Mouse (Mus musculus): ENCODE measurements around the gene Klhl42.

Klhl42 gene

GRCm38 (mm10) chr6:147091136-147092120 lies at the start of gene Klhl42:
TSS of gene Klhl42 (plus strand) at chr6:147091379.
- peak; percentile 82 for DNase-seq (ENCODE audit: low spot score)

GRCm38 (mm10) chr6:147042291-147043290 lies 48.6 kb upstream of the Klhl42 start, which contains the start of gene Mrps35:
TSS of gene Mrps35 (plus strand) at chr6:147042764.
- peak; percentile 89 for DNase-seq (ENCODE audit: low spot score)

- no peak for DNase-seq (ENCODE audit: low spot score)
These were observed 47.5 kb upstream of the Klhl42 start for GRCm38 (mm10) chr6:147043633-147044032.

GRCm38 (mm10) chr6:147049239-147049805 lies 41.9 kb upstream of the Klhl42 start:
- no peak for DNase-seq (ENCODE audit: low spot score)

- no peak for DNase-seq (ENCODE audit: low spot score)
These were observed 39.5 kb upstream of the Klhl42 start for GRCm38 (mm10) chr6:147051666-147052065.

GRCm38 (mm10) chr6:147052440-147052839 lies 38.7 kb upstream of the Klhl42 start:
- DNase-seq (ENCODE audit: low spot score), result no peak

GRCm38 (mm10) chr6:147053785-147054646 lies 37.2 kb upstream of the Klhl42 start:
- no peak for DNase-seq (ENCODE audit: low spot score)

- no peak for DNase-seq (ENCODE audit: low spot score)
These were observed 35.7 kb upstream of the Klhl42 start for GRCm38 (mm10) chr6:147055374-147055977.

GRCm38 (mm10) chr6:147059326-147059725 lies 31.9 kb upstream of the Klhl42 start:
- no peak for DNase-seq (ENCODE audit: low spot score)

GRCm38 (mm10) chr6:147061630-147062029 lies 29.5 kb upstream of the Klhl42 start:
- DNase-seq (ENCODE audit: low spot score), result no peak

GRCm38 (mm10) chr6:147062034-147062433 lies 29.1 kb upstream of the Klhl42 start:
- DNase-seq (ENCODE audit: low spot score), result no peak

GRCm38 (mm10) chr6:147062694-147063093 lies 28.5 kb upstream of the Klhl42 start:
- no peak for DNase-seq (ENCODE audit: low spot score)

- no peak for DNase-seq (ENCODE audit: low spot score)
These were observed 26.8 kb upstream of the Klhl42 start for GRCm38 (mm10) chr6:147064226-147064943.

- DNase-seq (ENCODE audit: low spot score), result no peak
These were observed 26.3 kb upstream of the Klhl42 start for GRCm38 (mm10) chr6:147064944-147065261.

GRCm38 (mm10) chr6:147075808-147076387 lies 15.3 kb upstream of the Klhl42 start:
- no peak for DNase-seq (ENCODE audit: low spot score)

- no peak for DNase-seq (ENCODE audit: low spot score)
These were observed 14.3 kb upstream of the Klhl42 start for GRCm38 (mm10) chr6:147076878-147077277.

GRCm38 (mm10) chr6:147079919-147080318 lies 11.3 kb upstream of the Klhl42 start:
- DNase-seq (ENCODE audit: low spot score), result no peak

GRCm38 (mm10) chr6:147085398-147086040 lies 5.7 kb upstream of the Klhl42 start:
- DNase-seq (ENCODE audit: low spot score), result no peak

GRCm38 (mm10) chr6:147086594-147087225 lies 4.5 kb upstream of the Klhl42 start, which contains the start of gene Mansc4:
TSS of gene Mansc4 (minus strand) at chr6:147087032.
- peak; percentile 34 for DNase-seq (ENCODE audit: low spot score)
